Mouse (Mus musculus) ES-Bruce4 (cell line): ENCODE data around the gene Wnk2.

Source experiments
- CTCF ChIP-seq: IDR thresholded peaks from one replicate; pipeline ENCODE4 v1.8.1; 2011; ENCODE audit warnings: low read depth, low read length
- EP300 ChIP-seq: IDR thresholded peaks from 2 replicates; pipeline ENCODE4 v1.6.1; 2011; ENCODE audit warnings: low read depth, low read length; ENCODE audit not compliant: insufficient read depth

GRCm38 (mm10) chr13:49103913-49104312 lies 43.9 kb downstream of the Wnk2 start:
- TF ChIP-seq CTCF: no peak
- no peak for TF ChIP-seq EP300
